Mouse (Mus musculus): ENCODE measurements around the gene Dram1. TPM values are rescaled to one million over a fixed set of nuclear protein-coding genes. Genes with fewer than 3 reads are reported as not detected.

Gene Dram1
- polyA plus RNA-seq, 1 experiment, result 2.0 TPM

GRCm38 (mm10) chr10:88340660-88341059, 38.2 kb downstream of the Dram1 start:
- Histone ChIP-seq H3K4me1 (ENCODE audit: control insufficient read depth, insufficient read depth, low read length) (no peaks in the 10 kb centered on the region), H3K4me3 (ENCODE audit: insufficient read depth, low read length) (no peak overlapping the region), H3K27ac (ENCODE audit: insufficient read depth, low read length) (no peak overlapping the region)
- TF ChIP-seq CTCF (IDR thresholded peaks at IDR 0.05; ENCODE audit: extremely low read depth, insufficient read depth, low read length) (no peak), POLR2A (IDR thresholded peaks at IDR 0.05; ENCODE audit: extremely low read depth, insufficient read depth, low read length) (no peak)

GRCm38 (mm10) chr10:88330695-88331094, 48.2 kb downstream of the Dram1 start:
- no peak overlapping the region for H3K27ac ChIP-seq (ENCODE audit: insufficient read depth, low read length)
- no peak overlapping the region for H3K4me3 ChIP-seq (ENCODE audit: insufficient read depth, low read length)
- H3K4me1 ChIP-seq (ENCODE audit: control insufficient read depth, insufficient read depth, low read length), result no peaks in the 10 kb centered on the region; the same call in 1 of the 2 replicates
- TF ChIP-seq POLR2A (IDR thresholded peaks at IDR 0.05; ENCODE audit: extremely low read depth, insufficient read depth, low read length), result no peak
- TF ChIP-seq CTCF (IDR thresholded peaks at IDR 0.05; ENCODE audit: extremely low read depth, insufficient read depth, low read length), result 0 out of 2 replicates have a peak, but pooled peaks have one; percentile 6

- no peak for TF ChIP-seq POLR2A (IDR thresholded peaks at IDR 0.05; ENCODE audit: extremely low read depth, insufficient read depth, low read length)
- no peak for TF ChIP-seq CTCF (IDR thresholded peaks at IDR 0.05; ENCODE audit: extremely low read depth, insufficient read depth, low read length)
- H3K4me3 ChIP-seq (ENCODE audit: insufficient read depth, low read length), result no peak overlapping the region
- no peaks in the 10 kb centered on the region for H3K4me1 ChIP-seq (ENCODE audit: control insufficient read depth, insufficient read depth, low read length)
- H3K27ac ChIP-seq (ENCODE audit: insufficient read depth, low read length), result no peak overlapping the region
Observed at GRCm38 (mm10) chr10:88328056-88328450, 50.8 kb downstream of the Dram1 start.

- Histone ChIP-seq H3K27ac (ENCODE audit: insufficient read depth, low read length) (no peak overlapping the region), H3K4me1 (ENCODE audit: control insufficient read depth, insufficient read depth, low read length) (no peaks in the 10 kb centered on the region), H3K4me3 (ENCODE audit: insufficient read depth, low read length) (no peak overlapping the region; the same call in 1 of the 2 replicates)
- TF ChIP-seq POLR2A (IDR thresholded peaks at IDR 0.05; ENCODE audit: extremely low read depth, insufficient read depth, low read length) (no peak), CTCF (IDR thresholded peaks at IDR 0.05; ENCODE audit: extremely low read depth, insufficient read depth, low read length) (peak; percentile 89)
Observed at GRCm38 (mm10) chr10:88327160-88328055, 51.5 kb downstream of the Dram1 start.

GRCm38 (mm10) chr10:88321739-88322138, 57.1 kb downstream of the Dram1 start:
- Histone ChIP-seq H3K4me1 (ENCODE audit: control insufficient read depth, insufficient read depth, low read length) (no peaks in the 10 kb centered on the region), H3K4me3 (ENCODE audit: insufficient read depth, low read length) (no peak overlapping the region), H3K27ac (ENCODE audit: insufficient read depth, low read length) (no peak overlapping the region)
- TF ChIP-seq CTCF (IDR thresholded peaks at IDR 0.05; ENCODE audit: extremely low read depth, insufficient read depth, low read length) (no peak), POLR2A (IDR thresholded peaks at IDR 0.05; ENCODE audit: extremely low read depth, insufficient read depth, low read length) (no peak)

GRCm38 (mm10) chr10:88320714-88321416, 58.0 kb downstream of the Dram1 start:
- TF ChIP-seq CTCF (IDR thresholded peaks at IDR 0.05; ENCODE audit: extremely low read depth, insufficient read depth, low read length) (no peak), POLR2A (IDR thresholded peaks at IDR 0.05; ENCODE audit: extremely low read depth, insufficient read depth, low read length) (no peak)
- no peak overlapping the region for H3K4me3 ChIP-seq (ENCODE audit: insufficient read depth, low read length)

GRCm38 (mm10) chr10:88318179-88318578, 60.7 kb downstream of the Dram1 start:
- Histone ChIP-seq H3K27ac (ENCODE audit: insufficient read depth, low read length) (no peak overlapping the region), H3K4me1 (ENCODE audit: control insufficient read depth, insufficient read depth, low read length) (no peaks in the 10 kb centered on the region), H3K4me3 (ENCODE audit: insufficient read depth, low read length) (no peak overlapping the region)
- TF ChIP-seq POLR2A (IDR thresholded peaks at IDR 0.05; ENCODE audit: extremely low read depth, insufficient read depth, low read length) (no peak), CTCF (IDR thresholded peaks at IDR 0.05; ENCODE audit: extremely low read depth, insufficient read depth, low read length) (no peak)

More at GRCm38 (mm10) chr10:88320714-88321416, 58.0 kb downstream of the Dram1 start:
- Histone ChIP-seq H3K4me1 (ENCODE audit: control insufficient read depth, insufficient read depth, low read length) (no peaks in the 10 kb centered on the region), H3K27ac (ENCODE audit: insufficient read depth, low read length) (no peak overlapping the region)

- H3K27ac ChIP-seq (ENCODE audit: insufficient read depth, low read length), result no peak overlapping the region
- no peaks in the 10 kb centered on the region for H3K4me1 ChIP-seq (ENCODE audit: control insufficient read depth, insufficient read depth, low read length)
- no peak overlapping the region for H3K4me3 ChIP-seq (ENCODE audit: insufficient read depth, low read length)
- TF ChIP-seq POLR2A (IDR thresholded peaks at IDR 0.05; ENCODE audit: extremely low read depth, insufficient read depth, low read length), result no peak
- no peak for TF ChIP-seq CTCF (IDR thresholded peaks at IDR 0.05; ENCODE audit: extremely low read depth, insufficient read depth, low read length)
Observed at GRCm38 (mm10) chr10:88317151-88317550, 61.7 kb downstream of the Dram1 start.

GRCm38 (mm10) chr10:88314841-88315240, 64.0 kb downstream of the Dram1 start:
- no peak overlapping the region for H3K4me3 ChIP-seq (ENCODE audit: insufficient read depth, low read length)
- no peak overlapping the region for H3K27ac ChIP-seq (ENCODE audit: insufficient read depth, low read length)
- TF ChIP-seq POLR2A (IDR thresholded peaks at IDR 0.05; ENCODE audit: extremely low read depth, insufficient read depth, low read length), result no peak
- TF ChIP-seq CTCF (IDR thresholded peaks at IDR 0.05; ENCODE audit: extremely low read depth, insufficient read depth, low read length), result no peak
- no peaks in the 10 kb centered on the region for H3K4me1 ChIP-seq (ENCODE audit: control insufficient read depth, insufficient read depth, low read length)
